Mouse (Mus musculus): ENCODE measurements at regions not wholly inside any gene's neighbourhood (a gene's known extent, or its start where the extent isn't known, plus 50 kb on each side); places are given as distances from the start of the nearest gene placed in this dataset.

GRCm38 (mm10) chr17:13549975-13550895 is 195.9 kb downstream of the Tcp10c start:
- TF ChIP-seq POLR2A (IDR thresholded peaks at IDR 0.05; ENCODE audit: borderline replicate concordance, extremely low read depth, low read depth, low read length), result no peak
- no peak for TF ChIP-seq CTCF (IDR thresholded peaks at IDR 0.05; ENCODE audit: insufficient read depth, low read length)

All from lung, adult 2 months (tissue).